ENCODE assay signal across 10 mouse cellular contexts in the genomic region with DNA sequence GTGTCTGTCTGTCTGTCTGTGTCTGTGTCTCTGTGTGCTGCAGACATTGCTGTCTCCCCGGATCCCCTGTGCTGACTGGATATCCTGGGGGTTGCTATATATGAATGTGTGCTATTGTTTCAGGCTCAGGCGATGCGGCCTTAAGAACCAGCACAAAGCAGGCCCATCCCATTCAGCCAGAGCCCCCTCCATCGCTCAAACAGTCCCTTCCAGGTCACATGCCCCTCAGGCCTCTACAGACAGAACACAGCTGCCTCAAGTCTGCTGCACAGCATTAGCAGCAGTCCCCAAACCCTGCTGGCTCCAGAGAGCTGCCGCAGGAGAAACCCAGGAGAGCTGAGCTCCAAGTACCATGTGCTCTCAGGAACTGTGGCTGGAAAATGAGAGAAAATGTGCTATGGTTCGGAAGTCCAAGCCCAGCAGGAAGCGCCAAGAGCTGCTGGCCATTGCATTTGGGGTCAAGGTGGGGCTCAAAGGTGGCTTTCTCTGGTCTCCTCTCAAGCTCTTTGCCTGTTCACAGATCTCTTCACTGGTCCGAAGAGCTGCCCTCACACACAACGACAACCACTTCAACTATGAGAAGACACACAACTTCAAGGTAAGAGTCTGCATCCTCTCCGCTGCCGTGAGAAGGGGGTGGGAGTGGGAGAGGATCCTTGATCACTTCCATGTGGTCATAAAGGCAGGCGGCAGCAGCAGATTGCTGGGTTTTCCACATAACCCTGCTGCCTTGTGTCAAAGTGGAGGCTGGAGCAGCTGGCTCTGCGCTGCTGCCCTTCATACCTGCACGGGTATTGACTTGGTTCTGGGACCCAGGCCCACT. TPM values are rescaled to one million over a fixed set of nuclear protein-coding genes. Genes with fewer than 3 reads are reported as not detected.
DNase-seq lines count a peak whose midpoint lies in the region; ATAC-seq and TF ChIP-seq lines count a peak whose summit lies in the region.
"Had no signal": no experiment of that assay in that cellular context is flagged by ENCODE, and none has a peak within 500 bp of the region (broad histone marks: within the 10 kb centered on the region; RNA-seq: fewer than 3 reads in every experiment).

No protein-coding gene starts in this region.

- H3K4me3 ChIP-seq in forebrain, embryonic 12.5 days (replicated peaks) = no peak overlapping the region
- no peak overlapping the region for H3K4me3 ChIP-seq in forebrain, embryonic 15.5 days
- peak overlapping the region; percentile 6; the same call in 1 of the 2 replicates for H3K4me3 ChIP-seq in layer of hippocampus, adult 2 months
- no peak overlapping the region for H3K4me3 ChIP-seq in embryonic facial prominence, embryonic 11.5 days (ENCODE audit: low read depth, low read length)
- H3K4me3 ChIP-seq: liver, embryonic 12.5 days had no signal

- no peaks in the 10 kb centered on the region for H3K36me3 ChIP-seq in forebrain, embryonic 12.5 days (replicated peaks)
- 0 out of 2 replicates have a peak, but pooled peaks cover 2% of the 10 kb centered on the region for H3K36me3 ChIP-seq in forebrain, embryonic 15.5 days
- H3K36me3 ChIP-seq in embryonic facial prominence, embryonic 11.5 days (replicated peaks; ENCODE audit: control insufficient read depth, insufficient read depth, low read depth, low read length) = no peaks in the 10 kb centered on the region
- H3K36me3 ChIP-seq: liver, embryonic 12.5 days had no signal

- H3K9ac ChIP-seq in forebrain, embryonic 12.5 days = no peak overlapping the region
- H3K9ac ChIP-seq in forebrain, embryonic 15.5 days (replicated peaks) = no peak overlapping the region
- peak overlapping the region; percentile 46 for H3K9ac ChIP-seq in embryonic facial prominence, embryonic 11.5 days (replicated peaks; ENCODE audit: low read length)
- H3K9ac ChIP-seq: liver, embryonic 12.5 days had no signal

- no peak for DNase-seq in layer of hippocampus, adult 2 months (ENCODE audit: low spot score in 2 of 2)
- no peak for DNase-seq in layer of hippocampus, postnatal 10 days (ENCODE audit: low spot score in 2 of 2)
- peak; percentile 45 for DNase-seq in embryonic facial prominence, embryonic 11.5 days (ENCODE audit: low spot score)
- DNase-seq in lung, postnatal 10 days = peak; percentile 59
- no peak for DNase-seq in ovary, postnatal 10 days (ENCODE audit: low spot score)
- DNase-seq in thymus, postnatal 25 days = no peak
- DNase-seq: cerebellum, postnatal 10 days had no signal

- H3K9me3 ChIP-seq in forebrain, embryonic 12.5 days = no peaks in the 10 kb centered on the region
- no peaks in the 10 kb centered on the region for H3K9me3 ChIP-seq in forebrain, embryonic 15.5 days
- H3K9me3 ChIP-seq in embryonic facial prominence, embryonic 11.5 days (replicated peaks; ENCODE audit: control insufficient read depth, low read length) = no peaks in the 10 kb centered on the region
- H3K9me3 ChIP-seq: liver, embryonic 12.5 days had no signal

- WGBS in forebrain, embryonic 12.5 days = 59% methylated on average over 14 of the region's 14 CpGs
- 68% methylated on average over 14 of the region's 14 CpGs for WGBS in forebrain, embryonic 15.5 days
- WGBS in embryonic facial prominence, embryonic 11.5 days = 31% methylated on average over 14 of the region's 14 CpGs

- TF ChIP-seq CTCF in layer of hippocampus, adult 2 months (conservative IDR thresholded peaks at IDR 0.05) = no peak

- H3K4me2 ChIP-seq in forebrain, embryonic 12.5 days = no peak overlapping the region
- H3K4me2 ChIP-seq in forebrain, embryonic 15.5 days (replicated peaks) = no peak overlapping the region
- H3K4me2 ChIP-seq in embryonic facial prominence, embryonic 11.5 days (ENCODE audit: low read depth, low read length) = no peak overlapping the region
- H3K4me2 ChIP-seq: liver, embryonic 12.5 days had no signal

- 0 out of 2 replicates have a peak, but pooled peaks have one; percentile 20 for ATAC-seq in forebrain, embryonic 12.5 days (ENCODE audit: low FRiP score)
- no peak for ATAC-seq in forebrain, embryonic 15.5 days (replicated peaks)
- ATAC-seq in embryonic facial prominence, embryonic 11.5 days (replicated peaks; ENCODE audit: insufficient number of reproducible peaks, low FRiP score, low TSS enrichment, low read depth) = peak; percentile 82
- ATAC-seq: liver, embryonic 12.5 days had no signal

- H3K27me3 ChIP-seq in forebrain, embryonic 12.5 days = peaks cover 12% of the 10 kb centered on the region; the same call in 1 of the 2 replicates
- no peaks in the 10 kb centered on the region for H3K27me3 ChIP-seq in forebrain, embryonic 15.5 days
- no peaks in the 10 kb centered on the region for H3K27me3 ChIP-seq in embryonic facial prominence, embryonic 11.5 days (ENCODE audit: control insufficient read depth, insufficient read depth, low read length)
- H3K27me3 ChIP-seq: liver, embryonic 12.5 days had no signal

- H3K27ac ChIP-seq in forebrain, embryonic 12.5 days = no peak overlapping the region
- H3K27ac ChIP-seq in forebrain, embryonic 15.5 days (replicated peaks) = no peak overlapping the region
- peak overlapping the region; percentile 71 for H3K27ac ChIP-seq in layer of hippocampus, adult 2 months
- no peak overlapping the region; the same call in 1 of the 2 replicates for H3K27ac ChIP-seq in embryonic facial prominence, embryonic 11.5 days (replicated peaks; ENCODE audit: low read depth, low read length)
- H3K27ac ChIP-seq: liver, embryonic 12.5 days had no signal

- peaks cover 24% of the 10 kb centered on the region for H3K4me1 ChIP-seq in forebrain, embryonic 12.5 days
- H3K4me1 ChIP-seq in forebrain, embryonic 15.5 days = peaks cover 8% of the 10 kb centered on the region
- H3K4me1 ChIP-seq in embryonic facial prominence, embryonic 11.5 days (ENCODE audit: control insufficient read depth, insufficient read depth, low read length) = peaks cover 10% of the 10 kb centered on the region

RNA-seq across cellular contexts. Expression of gene Prr15, which starts 52.9 kb away (rescaled TPM):
- 7.8 and 8.8 TPM in 2 replicates for polyA plus RNA-seq in forebrain, embryonic 12.5 days (2016; fragmentation: Nextera tagmentation; extraction: Ambion mirVana)
- 2.4 and 3.2 TPM in 2 replicates for polyA plus RNA-seq in forebrain, embryonic 15.5 days (2015; fragmentation: Nextera tagmentation; extraction: Ambion mirVana)
- total RNA-seq in layer of hippocampus, adult 2 months (2021) = 1 to 10 TPM in 1 of 2 experiments, under 1 TPM in 1; 0.76 to 1.2 TPM
- total RNA-seq in layer of hippocampus, postnatal 10 days (2021) = 1 to 10 TPM; 1.0 to 2.0 TPM
- 2.4 and 2.6 TPM in 2 replicates for polyA plus RNA-seq in embryonic facial prominence, embryonic 11.5 days (2014; fragmentation: Nextera tagmentation; extraction: Ambion mirVana)

Comparison
In these comparisons a context has a peak if more than half of its experiments do, and no peak if none do; other contexts are left out.
1. DNase-seq: peak in embryonic facial prominence, embryonic 11.5 days (single experiment) and lung, postnatal 10 days (single experiment); none in layer of hippocampus, adult 2 months (0 of 2), layer of hippocampus, postnatal 10 days (0 of 2), ovary, postnatal 10 days (single experiment) and thymus, postnatal 25 days (single experiment).